10 mouse cellular contexts compared by ENCODE assay signal in genomic region chr15:80277625-80278024, GRCm38 (mm10). TPM values are rescaled to one million over a fixed set of nuclear protein-coding genes. Genes with fewer than 3 reads are reported as not detected.
A peak's percentile ranks its signal among the peaks of the same experiment; 100 is the strongest.
DNase-seq lines count a peak whose midpoint lies in the region; ATAC-seq and TF ChIP-seq lines count a peak whose summit lies in the region.
"Had no signal": no experiment of that assay in that cellular context is flagged by ENCODE, and none has a peak within 500 bp of the region (broad histone marks: within the 10 kb centered on the region; RNA-seq: fewer than 3 reads in every experiment).

No protein-coding gene starts in this region.

- no peaks in the 10 kb centered on the region for H3K36me3 ChIP-seq in midbrain, postnatal 0 days (ENCODE audit: insufficient read depth, low read length)
- H3K36me3 ChIP-seq: midbrain, embryonic 12.5 days had no signal

- no peak for ATAC-seq in midbrain, postnatal 0 days (ENCODE audit: low FRiP score)

- H3K9me3 ChIP-seq in midbrain, postnatal 0 days (ENCODE audit: low read length): no peaks in the 10 kb centered on the region
- H3K9me3 ChIP-seq: midbrain, embryonic 12.5 days had no signal

- intact Hi-C loops in heart, postnatal 10 days (cut with DNase I): no loop called here
- intact Hi-C loops in gastrocnemius, postnatal 14 days (cut with DNase I; ENCODE audit: low total_unique reads): no loop called here

- H3K27ac ChIP-seq in midbrain, postnatal 0 days (ENCODE audit: low read depth, low read length): no peak overlapping the region
- H3K27ac ChIP-seq: heart, adult 2 months; midbrain, embryonic 12.5 days had no signal

- no peaks in the 10 kb centered on the region for H3K27me3 ChIP-seq in midbrain, postnatal 0 days (ENCODE audit: insufficient read depth, low read length)

- TF ChIP-seq CTCF in midbrain, postnatal 0 days (IDR thresholded peaks at IDR 0.05): no peak

- no peak overlapping the region for H3K9ac ChIP-seq in midbrain, postnatal 0 days (replicated peaks; ENCODE audit: low read length, poor library complexity, severe bottlenecking)
- H3K9ac ChIP-seq: midbrain, embryonic 12.5 days had no signal

- H3K4me2 ChIP-seq in midbrain, postnatal 0 days (ENCODE audit: low read depth, low read length, poor library complexity, severe bottlenecking): no peak overlapping the region
- H3K4me2 ChIP-seq: midbrain, embryonic 12.5 days had no signal

- peak; percentile 74 to 85 for DNase-seq in heart, postnatal 10 days
- DNase-seq in heart, adult 9 months (ENCODE audit: low spot score in 2 of 2): no peak
- DNase-seq in urinary bladder, postnatal 25 days (ENCODE audit: low spot score): peak; percentile 62
- DNase-seq in urinary bladder, postnatal 10 days (ENCODE audit: low spot score): no peak
- peak; percentile 62 for DNase-seq in gastrocnemius, postnatal 14 days
- peak; percentile 45 for DNase-seq in midbrain, postnatal 0 days (ENCODE audit: low spot score)
- no peak for DNase-seq in right cerebral cortex, postnatal 10 days (ENCODE audit: low spot score in 2 of 2)
- no peak for DNase-seq in frontal cortex, postnatal 14 days (ENCODE audit: low spot score in 2 of 2)

- no peak overlapping the region for H3K4me3 ChIP-seq in midbrain, postnatal 0 days (ENCODE audit: low read depth, low read length)
- H3K4me3 ChIP-seq: heart, adult 2 months; midbrain, embryonic 12.5 days had no signal

- no peaks in the 10 kb centered on the region for H3K4me1 ChIP-seq in midbrain, postnatal 0 days (ENCODE audit: insufficient read depth, low read length)

- 2% methylated on average over 6 of the region's 6 CpGs for WGBS in midbrain, postnatal 0 days

RNA-seq across cellular contexts. Expression of gene Cacna1i, which starts 9.4 kb away (rescaled TPM):
- under 1 TPM in 1 of 2 experiments, not detected in 1; 0.05 TPM for total RNA-seq in heart, postnatal 10 days (2021)
- total RNA-seq in gastrocnemius, postnatal 14 days (2021): under 1 TPM; 0.02 to 0.07 TPM
- total RNA-seq in midbrain, postnatal 0 days (2014; rRNA removed): 14.6 and 23.2 TPM in 2 replicates
- 0.65 and 1.1 TPM in 2 replicates for polyA plus RNA-seq in midbrain, postnatal 0 days (2015; fragmentation: Nextera tagmentation; extraction: Ambion mirVana)

RNA-seq across cellular contexts. Expression of gene Rps19bp1, which starts 13.5 kb away (rescaled TPM):
- 10 to 100 TPM; 20.0 to 24.6 TPM for total RNA-seq in heart, postnatal 10 days (2021)
- 10 to 100 TPM; 15.8 to 17.7 TPM for total RNA-seq in gastrocnemius, postnatal 14 days (2021)
- total RNA-seq in midbrain, postnatal 0 days (2014; rRNA removed): 34.5 and 43.8 TPM in 2 replicates
- polyA plus RNA-seq in midbrain, postnatal 0 days (2015; fragmentation: Nextera tagmentation; extraction: Ambion mirVana): 86.9 and 87.1 TPM in 2 replicates

RNA-seq across cellular contexts. Expression of gene Atf4, which starts 22.6 kb away (rescaled TPM):
- total RNA-seq in heart, postnatal 10 days (2021): 100 to 1,000 TPM in 1 of 2 experiments, 10 to 100 TPM in 1; 96.4 to 105 TPM
- total RNA-seq in gastrocnemius, postnatal 14 days (2021): 100 to 1,000 TPM; 101 to 102 TPM
- total RNA-seq in midbrain, postnatal 0 days (2014; rRNA removed): 151 and 168 TPM in 2 replicates
- 107 and 110 TPM in 2 replicates for polyA plus RNA-seq in midbrain, postnatal 0 days (2015; fragmentation: Nextera tagmentation; extraction: Ambion mirVana)

RNA-seq across cellular contexts. Expression of gene AC140267.1, which starts 42.0 kb away (rescaled TPM):
- 10 to 100 TPM; 22.0 to 31.2 TPM for total RNA-seq in heart, postnatal 10 days (2021)
- 1 to 10 TPM; 2.2 to 6.2 TPM for total RNA-seq in gastrocnemius, postnatal 14 days (2021)
- total RNA-seq in midbrain, postnatal 0 days (2014; rRNA removed): not detected in 2 replicates
- polyA plus RNA-seq in midbrain, postnatal 0 days (2015; fragmentation: Nextera tagmentation; extraction: Ambion mirVana): 5.1 and 5.6 TPM in 2 replicates
- polyA plus RNA-seq: heart, adult 2 months had no signal

RNA-seq across cellular contexts. Expression of gene Mief1, which starts 43.8 kb away (rescaled TPM):
- 10 to 100 TPM; 33.2 to 37.6 TPM for total RNA-seq in heart, postnatal 10 days (2021)
- 10 to 100 TPM; 20.7 TPM for total RNA-seq in gastrocnemius, postnatal 14 days (2021)
- 46.3 and 47.2 TPM in 2 replicates for total RNA-seq in midbrain, postnatal 0 days (2014; rRNA removed)
- 19.4 and 21.9 TPM in 2 replicates for polyA plus RNA-seq in midbrain, postnatal 0 days (2015; fragmentation: Nextera tagmentation; extraction: Ambion mirVana)

Comparison
In these comparisons a context has a peak if more than half of its experiments do, and no peak if none do; other contexts are left out.
1. DNase-seq: peak in heart, postnatal 10 days (2 of 2), urinary bladder, postnatal 25 days (single experiment), gastrocnemius, postnatal 14 days (single experiment) and midbrain, postnatal 0 days (single experiment); none in heart, adult 9 months (0 of 2), urinary bladder, postnatal 10 days (single experiment), right cerebral cortex, postnatal 10 days (0 of 2) and frontal cortex, postnatal 14 days (0 of 2).
2. RNA of gene Cacna1i, which starts 9.4 kb away (total RNA-seq): 14.6 to 23.2 TPM in midbrain, postnatal 0 days; 0.02 to 0.07 TPM in gastrocnemius, postnatal 14 days and 0.05 TPM in heart, postnatal 10 days; every median in the first group is over 10 times any median in the second.